Mouse (Mus musculus) G1E (cell line): ENCODE data around the gene Ttc16. TPM values are rescaled to one million over a fixed set of nuclear protein-coding genes. Genes with fewer than 3 reads are reported as not detected.

ENCODE experiments used
- ATAC-seq: 2 replicates; pipeline ENCODE4 v1.8.0; 2016; ENCODE audit warnings: mild to moderate bottlenecking; ENCODE audit not compliant: insufficient number of reproducible peaks, poor library complexity, low FRiP score, severe bottlenecking; ENCODE audit errors: extremely low read depth
- DNase-seq: peaks from one replicate; pipeline ENCODE4 v3.0.0; 2012; ENCODE audit warnings: low spot score
- H3K27me3 ChIP-seq: 2 replicates; pipeline ENCODE4 v1.6.1; 2012; ENCODE audit warnings: mild to moderate bottlenecking, low read length, inconsistent platforms; ENCODE audit not compliant: insufficient read depth
- H3K36me3 ChIP-seq: replicated peaks from 2 replicates; pipeline ENCODE3; 2012; ENCODE audit warnings: mild to moderate bottlenecking, inconsistent platforms
- H3K4me1 ChIP-seq: 2 replicates; pipeline ENCODE4 v1.6.1; 2012; ENCODE audit warnings: low read depth, low read length, inconsistent platforms, mixed read lengths; ENCODE audit not compliant: insufficient read depth
- H3K4me3 ChIP-seq: 2 replicates; pipeline ENCODE4 v1.5.1; 2012; ENCODE audit warnings: low read depth, mild to moderate bottlenecking, inconsistent platforms, low read length, moderate library complexity, mixed read lengths
- H3K9me3 ChIP-seq: replicated peaks from 2 replicates; pipeline ENCODE4 v1.6.1; 2012; ENCODE audit warnings: inconsistent platforms
- CTCF ChIP-seq: IDR thresholded peaks from 2 replicates; pipeline ENCODE4 v1.5.1; 2012; ENCODE audit warnings: low read depth, low read length, inconsistent platforms, mixed read lengths
- GATA1 ChIP-seq: IDR thresholded peaks from 2 replicates; pipeline ENCODE4 v1.6.1; 2012; ENCODE audit warnings: borderline replicate concordance, low read length, inconsistent platforms, mixed read lengths
- GATA2 ChIP-seq: IDR thresholded peaks from 2 replicates; pipeline ENCODE4 v1.6.1; 2012; ENCODE audit warnings: low read depth, low read length, inconsistent platforms, borderline replicate concordance
- POLR2AphosphoS5 ChIP-seq: IDR thresholded peaks from 2 replicates; pipeline ENCODE4 v1.6.1; 2012; ENCODE audit warnings: low read depth, low read length, inconsistent platforms; ENCODE audit not compliant: insufficient replicate concordance
- TAL1 ChIP-seq: conservative IDR thresholded peaks from 2 replicates; pipeline ENCODE4 v1.6.1; 2012; ENCODE audit warnings: low read depth, low read length, inconsistent platforms, mixed read lengths
- polyA plus RNA-seq: library from polyadenylated mRNA; stranded (reverse); fragments of >175 nt; gene quantifications from 2 replicates; pipeline ENCODE4 v1.2.3, GENCODE M21; 2012
- total RNA-seq, 2 experiments: library from RNA; stranded (forward) in 1 of 2; stranded (reverse) in 1 of 2; fragments of 200-1000 nt in 1 of 2; fragments of >200 nt in 1 of 2; fragmentation: Nextera tagmentation in 1 of 2; gene quantifications; 2 replicates each; pipeline ENCODE4 v1.2.3; 2014 to 2017

Gene Ttc16
- total and polyA plus RNA-seq, 3 experiments, result 0.15 to 0.38 TPM; not detected in 1

GRCm38 (mm10) chr2:32761859-32762258, 13.6 kb downstream of the Ttc16 start:
- Histone ChIP-seq H3K4me1 (peaks cover 9% of the 10 kb centered on the region), H3K4me3 (no peak overlapping the region), H3K9me3 (no peaks in the 10 kb centered on the region), H3K36me3 (peaks cover 51% of the 10 kb centered on the region), H3K27me3 (peaks cover 11% of the 10 kb centered on the region)
- DNase-seq (no peak), ATAC-seq (no peak)
- TF ChIP-seq TAL1 (no peak), CTCF (no peak), GATA2 (no peak), POLR2AphosphoS5 (no peak), GATA1 (no peak)

- peak overlapping the region; percentile 4; the same call in 1 of the 2 replicates for H3K4me3 ChIP-seq
These were observed 14.1 kb downstream of the Ttc16 start for GRCm38 (mm10) chr2:32761361-32761760.

GRCm38 (mm10) chr2:32759001-32759400, 16.4 kb downstream of the Ttc16 start:
- no peak for TF ChIP-seq POLR2AphosphoS5
- no peak for TF ChIP-seq TAL1
- no peak for TF ChIP-seq GATA2
- TF ChIP-seq GATA1, result no peak
- TF ChIP-seq CTCF, result no peak
- no peak for DNase-seq
- ATAC-seq, result no peak
- Histone ChIP-seq H3K4me1 (peaks cover 12% of the 10 kb centered on the region), H3K36me3 (peaks cover 51% of the 10 kb centered on the region), H3K27me3 (peaks cover 10% of the 10 kb centered on the region; the same call in 1 of the 2 replicates), H3K9me3 (no peaks in the 10 kb centered on the region), H3K4me3 (no peak overlapping the region)

More at GRCm38 (mm10) chr2:32761361-32761760, 14.1 kb downstream of the Ttc16 start:
- peaks cover 12% of the 10 kb centered on the region for H3K4me1 ChIP-seq
- H3K9me3 ChIP-seq, result no peaks in the 10 kb centered on the region
- ATAC-seq (no peak), DNase-seq (no peak)
- H3K36me3 ChIP-seq, result peaks cover 51% of the 10 kb centered on the region
- no peak for TF ChIP-seq CTCF
- no peak for TF ChIP-seq TAL1
- no peak for TF ChIP-seq GATA1
- no peak for TF ChIP-seq POLR2AphosphoS5
- no peak for TF ChIP-seq GATA2
- H3K27me3 ChIP-seq, result peaks cover 9% of the 10 kb centered on the region

- peaks cover 51% of the 10 kb centered on the region for H3K36me3 ChIP-seq
- H3K4me1 ChIP-seq, result peaks cover 12% of the 10 kb centered on the region
- ATAC-seq (no peak), DNase-seq (no peak)
- H3K27me3 ChIP-seq, result peaks cover 11% of the 10 kb centered on the region; the same call in 1 of the 2 replicates
- TF ChIP-seq CTCF, result no peak
- no peak for TF ChIP-seq POLR2AphosphoS5
- TF ChIP-seq GATA2, result no peak
- TF ChIP-seq GATA1, result no peak
- TF ChIP-seq TAL1, result no peak
- H3K4me3 ChIP-seq, result no peak overlapping the region
- no peaks in the 10 kb centered on the region for H3K9me3 ChIP-seq
These were observed 16.9 kb downstream of the Ttc16 start for GRCm38 (mm10) chr2:32758503-32758902.

- peak; percentile 96 for ATAC-seq
- peak; percentile 91 for DNase-seq
- H3K9me3 ChIP-seq, result no peaks in the 10 kb centered on the region
- peaks cover 12% of the 10 kb centered on the region for H3K4me1 ChIP-seq
- TF ChIP-seq CTCF (peak; percentile 71), TAL1 (no peak)
- H3K27me3 ChIP-seq, result peaks cover 21% of the 10 kb centered on the region
- H3K4me3 ChIP-seq, result peak within 1 kb of the TSS; percentile 79
- peaks cover 40% of the 10 kb centered on the region for H3K36me3 ChIP-seq
These were observed 18.2 kb downstream of the Ttc16 start, which contains the start of gene Tor2a for GRCm38 (mm10) chr2:32757056-32757845. Gene Tor2a, plus strand, starts transcription at chr2:32757234.

- H3K27me3 ChIP-seq, result peaks cover 22% of the 10 kb centered on the region
- H3K4me1 ChIP-seq, result peaks cover 12% of the 10 kb centered on the region
- TF ChIP-seq GATA2 (no peak), TAL1 (no peak), CTCF (no peak), POLR2AphosphoS5 (no peak), GATA1 (no peak)
- H3K4me3 ChIP-seq, result no peak overlapping the region; the same call in 1 of the 2 replicates
- ATAC-seq (no peak), DNase-seq (no peak)
- peaks cover 34% of the 10 kb centered on the region for H3K36me3 ChIP-seq
- no peaks in the 10 kb centered on the region for H3K9me3 ChIP-seq
These were observed 18.8 kb downstream of the Ttc16 start for GRCm38 (mm10) chr2:32756674-32757055.
